Mouse (Mus musculus) spleen, adult 2 months (tissue): ENCODE measurements around the gene Trim16.

Experiments used
- CTCF ChIP-seq: fragments of 200-500 bp; IDR thresholded peaks from 2 replicates; pipeline ENCODE4 v1.5.1; 2011; ENCODE audit warnings: mild to moderate bottlenecking, inconsistent platforms; ENCODE audit not compliant: insufficient read depth, insufficient read length, insufficient replicate concordance; ENCODE audit errors: extremely low read depth
- POLR2A ChIP-seq: fragments of 200-500 bp; IDR thresholded peaks from 2 replicates; pipeline ENCODE4 v1.6.1; 2011; ENCODE audit warnings: low read depth, low read length, inconsistent platforms

DNA sequence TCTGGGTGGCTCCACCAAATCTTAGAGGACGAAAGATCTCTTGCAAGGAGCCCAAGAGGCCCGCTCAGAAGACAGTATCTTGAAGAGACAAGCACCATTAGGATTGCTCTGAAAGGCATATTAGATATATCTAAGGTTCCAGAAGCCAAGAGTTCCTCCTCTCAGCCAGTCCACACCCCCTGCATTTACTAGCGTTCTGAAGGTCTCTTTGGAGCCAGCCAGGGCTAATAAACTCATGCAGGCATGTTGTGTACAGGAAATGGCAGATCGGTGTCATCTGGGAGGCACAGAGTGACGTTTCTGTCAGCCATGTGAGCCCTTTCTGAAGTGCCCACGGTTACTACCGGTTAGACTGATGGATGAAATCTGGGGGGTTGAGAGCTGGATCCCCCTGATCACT is 4.2 kb downstream of the Trim16 start:
- TF ChIP-seq CTCF, result no peak
- TF ChIP-seq POLR2A, result no peak
